Mouse (Mus musculus) cortical plate, adult 2 months (tissue): ENCODE results near the gene Fam174a.

Experiments
- CTCF ChIP-seq: fragments of 200-500 bp; IDR thresholded peaks from 2 replicates; pipeline ENCODE4 v1.5.1; 2011; ENCODE audit warnings: mild to moderate bottlenecking, control low read depth, low read length; ENCODE audit not compliant: insufficient read depth; ENCODE audit errors: extremely low read depth
- POLR2A ChIP-seq: fragments of 200-500 bp; IDR thresholded peaks from 2 replicates; pipeline ENCODE4 v1.6.1; 2011; ENCODE audit warnings: mild to moderate bottlenecking, low read length, control low read depth; ENCODE audit not compliant: insufficient read depth; ENCODE audit errors: extremely low read depth

DNA sequence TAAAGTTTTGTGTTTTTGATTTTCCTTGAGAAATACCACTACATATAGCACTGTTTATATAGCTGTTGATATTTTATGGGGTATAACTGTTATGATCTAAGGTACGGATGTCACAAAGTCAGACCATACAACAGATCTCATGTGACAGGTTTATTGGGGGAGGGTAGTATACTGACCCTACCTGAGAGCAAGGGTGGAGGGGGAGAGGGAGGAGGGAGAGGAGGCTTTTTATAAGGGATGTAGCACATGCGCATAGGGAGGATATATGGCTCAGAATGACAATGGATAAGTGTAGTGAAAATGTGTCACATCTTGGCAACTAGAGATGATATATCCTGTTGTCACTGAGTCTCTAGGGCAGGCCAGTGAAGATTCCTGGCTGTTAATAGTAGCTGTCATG lies 8.8 kb downstream of the Fam174a start:
- no peak for TF ChIP-seq CTCF
- no peak for TF ChIP-seq POLR2A
